Mouse (Mus musculus): Measurements from ENCODE around the gene Bcas1. TPM values are rescaled to one million over a fixed set of nuclear protein-coding genes. Genes with fewer than 3 reads are reported as not detected.

The Bcas1 gene
- polyA plus RNA-seq, 1 experiment from 2014 or later, result 0.48 TPM

GRCm38 (mm10) chr2:170400666-170401065 is 27.0 kb downstream of the Bcas1 start:
- peaks cover 9% of the 10 kb centered on the region; the same call in 1 of the 2 replicates for H3K4me1 ChIP-seq (ENCODE audit: insufficient read depth)
- H3K9me3 ChIP-seq (ENCODE audit: low read length), result peaks cover 2% of the 10 kb centered on the region; the same call in 1 of the 2 replicates
- TF ChIP-seq EP300 (IDR thresholded peaks at IDR 0.05; ENCODE audit: low read depth) (no peak), CTCF (IDR thresholded peaks at IDR 0.05; ENCODE audit: low read depth) (no peak)
- no peaks in the 10 kb centered on the region for H3K27me3 ChIP-seq (ENCODE audit: insufficient read depth, low read length)
- H3K36me3 ChIP-seq (replicated peaks; ENCODE audit: insufficient read depth, low read length), result no peaks in the 10 kb centered on the region
- no peak overlapping the region for H3K27ac ChIP-seq (ENCODE audit: low read depth)
- DNase-seq (no peak), ATAC-seq (no peak)
- 9% methylated on average over 10 of the region's 10 CpGs for WGBS (ENCODE audit: insufficient replicate concordance)
- no peak overlapping the region for H3K9ac ChIP-seq (replicated peaks)
- H3K4me2 ChIP-seq (ENCODE audit: low read depth, low read length), result peak overlapping the region; percentile 71
- no peak overlapping the region for H3K4me3 ChIP-seq (ENCODE audit: low read depth, low read length)

GRCm38 (mm10) chr2:170391994-170392393 is 35.7 kb downstream of the Bcas1 start:
- WGBS (ENCODE audit: insufficient replicate concordance), result 68% methylated on average over 1 of the region's 1 CpGs
- H3K4me1 ChIP-seq (ENCODE audit: insufficient read depth), result peaks cover 4% of the 10 kb centered on the region; the same call in 1 of the 2 replicates
- H3K36me3 ChIP-seq (replicated peaks; ENCODE audit: insufficient read depth, low read length), result no peaks in the 10 kb centered on the region
- no peak for TF ChIP-seq EP300 (IDR thresholded peaks at IDR 0.05; ENCODE audit: low read depth)
- TF ChIP-seq CTCF (IDR thresholded peaks at IDR 0.05; ENCODE audit: low read depth), result no peak
- H3K27me3 ChIP-seq (ENCODE audit: insufficient read depth, low read length), result no peaks in the 10 kb centered on the region
- no peak overlapping the region for H3K4me2 ChIP-seq (ENCODE audit: low read depth, low read length)
- peak; percentile 58; the same call in 1 of the 2 replicates for ATAC-seq
- H3K27ac ChIP-seq (ENCODE audit: low read depth), result no peak overlapping the region
- DNase-seq, result no peak
- peaks cover 2% of the 10 kb centered on the region; the same call in 1 of the 2 replicates for H3K9me3 ChIP-seq (ENCODE audit: low read length)
- H3K4me3 ChIP-seq (ENCODE audit: low read depth, low read length), result no peak overlapping the region
- no peak overlapping the region for H3K9ac ChIP-seq (replicated peaks)

GRCm38 (mm10) chr2:170388320-170388719 is 39.3 kb downstream of the Bcas1 start:
- Histone ChIP-seq H3K4me1 (ENCODE audit: insufficient read depth) (peaks cover 4% of the 10 kb centered on the region; the same call in 1 of the 2 replicates), H3K27me3 (ENCODE audit: insufficient read depth, low read length) (no peaks in the 10 kb centered on the region), H3K36me3 (replicated peaks; ENCODE audit: insufficient read depth, low read length) (no peaks in the 10 kb centered on the region), H3K27ac (ENCODE audit: low read depth) (no peak overlapping the region), H3K4me3 (ENCODE audit: low read depth, low read length) (no peak overlapping the region), H3K9ac (replicated peaks) (no peak overlapping the region), H3K9me3 (ENCODE audit: low read length) (no peaks in the 10 kb centered on the region), H3K4me2 (ENCODE audit: low read depth, low read length) (no peak overlapping the region)
- TF ChIP-seq CTCF (IDR thresholded peaks at IDR 0.05; ENCODE audit: low read depth) (no peak), EP300 (IDR thresholded peaks at IDR 0.05; ENCODE audit: low read depth) (no peak)
- 39% methylated on average over 5 of the region's 5 CpGs for WGBS (ENCODE audit: insufficient replicate concordance)
- ATAC-seq (0 out of 2 replicates have a peak, but pooled peaks have one; percentile 23), DNase-seq (no peak)

- Histone ChIP-seq H3K9ac (replicated peaks) (no peak overlapping the region), H3K9me3 (ENCODE audit: low read length) (no peaks in the 10 kb centered on the region), H3K27me3 (ENCODE audit: insufficient read depth, low read length) (no peaks in the 10 kb centered on the region), H3K4me1 (ENCODE audit: insufficient read depth) (peaks cover 4% of the 10 kb centered on the region; the same call in 1 of the 2 replicates), H3K4me2 (ENCODE audit: low read depth, low read length) (no peak overlapping the region), H3K36me3 (replicated peaks; ENCODE audit: insufficient read depth, low read length) (no peaks in the 10 kb centered on the region), H3K27ac (ENCODE audit: low read depth) (no peak overlapping the region), H3K4me3 (ENCODE audit: low read depth, low read length) (no peak overlapping the region)
- TF ChIP-seq EP300 (IDR thresholded peaks at IDR 0.05; ENCODE audit: low read depth) (no peak), CTCF (IDR thresholded peaks at IDR 0.05; ENCODE audit: low read depth) (no peak)
- no peak for ATAC-seq
- DNase-seq, result no peak
- 90% methylated on average over 1 of the region's 1 CpGs for WGBS (ENCODE audit: insufficient replicate concordance)
These were observed 42.1 kb downstream of the Bcas1 start for GRCm38 (mm10) chr2:170385556-170385955.

GRCm38 (mm10) chr2:170384770-170385169 is 42.9 kb downstream of the Bcas1 start:
- no peaks in the 10 kb centered on the region for H3K36me3 ChIP-seq (replicated peaks; ENCODE audit: insufficient read depth, low read length)

GRCm38 (mm10) chr2:170373391-170373790 is 54.3 kb downstream of the Bcas1 start:
- Histone ChIP-seq H3K27ac (ENCODE audit: low read depth) (no peak overlapping the region), H3K4me2 (ENCODE audit: low read depth, low read length) (no peak overlapping the region), H3K9ac (replicated peaks) (no peak overlapping the region), H3K9me3 (ENCODE audit: low read length) (no peaks in the 10 kb centered on the region), H3K4me1 (ENCODE audit: insufficient read depth) (no peaks in the 10 kb centered on the region), H3K27me3 (ENCODE audit: insufficient read depth, low read length) (no peaks in the 10 kb centered on the region), H3K4me3 (ENCODE audit: low read depth, low read length) (no peak overlapping the region), H3K36me3 (replicated peaks; ENCODE audit: insufficient read depth, low read length) (no peaks in the 10 kb centered on the region)
- no peak for TF ChIP-seq EP300 (IDR thresholded peaks at IDR 0.05; ENCODE audit: low read depth)
- TF ChIP-seq CTCF (IDR thresholded peaks at IDR 0.05; ENCODE audit: low read depth), result no peak
- ATAC-seq (no peak), DNase-seq (no peak)
- WGBS (ENCODE audit: insufficient replicate concordance), result 65% methylated on average over 10 of the region's 10 CpGs

More at GRCm38 (mm10) chr2:170384770-170385169, 42.9 kb downstream of the Bcas1 start:
- DNase-seq (no peak), ATAC-seq (no peak)
- Histone ChIP-seq H3K4me3 (ENCODE audit: low read depth, low read length) (no peak overlapping the region), H3K27ac (ENCODE audit: low read depth) (no peak overlapping the region), H3K4me2 (ENCODE audit: low read depth, low read length) (no peak overlapping the region), H3K9ac (replicated peaks) (no peak overlapping the region), H3K9me3 (ENCODE audit: low read length) (no peaks in the 10 kb centered on the region), H3K4me1 (ENCODE audit: insufficient read depth) (peaks cover 2% of the 10 kb centered on the region; the same call in 1 of the 2 replicates), H3K27me3 (ENCODE audit: insufficient read depth, low read length) (no peaks in the 10 kb centered on the region)
- WGBS (ENCODE audit: insufficient replicate concordance), result 80% methylated on average over 1 of the region's 1 CpGs
- no peak for TF ChIP-seq EP300 (IDR thresholded peaks at IDR 0.05; ENCODE audit: low read depth)
- TF ChIP-seq CTCF (IDR thresholded peaks at IDR 0.05; ENCODE audit: low read depth), result no peak
